Mouse (Mus musculus) cerebellum, postnatal 14 days (tissue): Measurements from ENCODE around the gene Cox5b.
"Not testable (repeated sequence)": the region's sequence is repeated elsewhere in the genome, so short reads cannot be mapped to it uniquely, and the experiment has no call there.

ENCODE experiments used
- DNase-seq, 2 experiments: peaks; one replicate each; pipeline ENCODE4 v3.0.0; 2021; ENCODE audit warnings: mixed read lengths in 2 of 2

Cox5b gene

GRCm38 (mm10) chr1:36691271-36692155 lies at the start of gene Cox5b:
Gene Cox5b, plus strand, starts transcription at chr1:36691449.
- DNase-seq: peak; percentile 97 to 98

GRCm38 (mm10) chr1:36643957-36644614 lies 47.2 kb upstream of the Cox5b start:
- no peak for DNase-seq

- DNase-seq: no peak
Measured at GRCm38 (mm10) chr1:36644615-36645007, 46.6 kb upstream of the Cox5b start.

GRCm38 (mm10) chr1:36646285-36646684 lies 45.0 kb upstream of the Cox5b start:
- DNase-seq: peak; percentile 43 to 50

GRCm38 (mm10) chr1:36647631-36648030 lies 43.6 kb upstream of the Cox5b start:
- DNase-seq: peak in 1 of 2 experiments; percentile 58

GRCm38 (mm10) chr1:36655039-36655438 lies 36.2 kb upstream of the Cox5b start:
- DNase-seq: no peak

- DNase-seq: no peak
Measured at GRCm38 (mm10) chr1:36656233-36656632, 35.0 kb upstream of the Cox5b start.

GRCm38 (mm10) chr1:36657658-36658415 lies 33.4 kb upstream of the Cox5b start:
- DNase-seq: no peak

GRCm38 (mm10) chr1:36658621-36659399 lies 32.4 kb upstream of the Cox5b start:
- DNase-seq: no peak

GRCm38 (mm10) chr1:36664457-36664856 lies 26.8 kb upstream of the Cox5b start:
- peak; percentile 61 to 75 for DNase-seq

- no peak for DNase-seq
Measured at GRCm38 (mm10) chr1:36665165-36665723, 26.0 kb upstream of the Cox5b start.

GRCm38 (mm10) chr1:36665934-36666333 lies 25.3 kb upstream of the Cox5b start:
- DNase-seq: no peak

GRCm38 (mm10) chr1:36668007-36668406 lies 23.2 kb upstream of the Cox5b start:
- DNase-seq: not testable (repeated sequence)

GRCm38 (mm10) chr1:36670256-36670655 lies 21.0 kb upstream of the Cox5b start:
- no peak for DNase-seq

- DNase-seq: no peak
Measured at GRCm38 (mm10) chr1:36671260-36671659, 20.0 kb upstream of the Cox5b start.

GRCm38 (mm10) chr1:36672648-36673350 lies 18.4 kb upstream of the Cox5b start:
- DNase-seq: no peak

GRCm38 (mm10) chr1:36674936-36675335 lies 16.3 kb upstream of the Cox5b start:
- no peak for DNase-seq

GRCm38 (mm10) chr1:36680893-36681292 lies 10.4 kb upstream of the Cox5b start:
- DNase-seq: no peak

GRCm38 (mm10) chr1:36682620-36683355 lies 8.5 kb upstream of the Cox5b start, which contains the start of gene Fam178b:
Gene Fam178b, minus strand, starts transcription at chr1:36683183.
- DNase-seq: no peak

GRCm38 (mm10) chr1:36683810-36684467 lies 7.3 kb upstream of the Cox5b start:
- DNase-seq: peak; percentile 88 to 91
